Mouse (Mus musculus) lung, postnatal 0 days (tissue): ENCODE data around the gene Ccdc183.

Experiments
- CTCF ChIP-seq: IDR thresholded peaks from 2 replicates; pipeline ENCODE4 v1.5.1; 2016; ENCODE audit warnings: antibody characterized with exemption, mild to moderate bottlenecking
- EP300 ChIP-seq: IDR thresholded peaks from 2 replicates; pipeline ENCODE4 v1.6.1; 2016; ENCODE audit warnings: antibody characterized with exemption, mild to moderate bottlenecking, control low read depth

DNA sequence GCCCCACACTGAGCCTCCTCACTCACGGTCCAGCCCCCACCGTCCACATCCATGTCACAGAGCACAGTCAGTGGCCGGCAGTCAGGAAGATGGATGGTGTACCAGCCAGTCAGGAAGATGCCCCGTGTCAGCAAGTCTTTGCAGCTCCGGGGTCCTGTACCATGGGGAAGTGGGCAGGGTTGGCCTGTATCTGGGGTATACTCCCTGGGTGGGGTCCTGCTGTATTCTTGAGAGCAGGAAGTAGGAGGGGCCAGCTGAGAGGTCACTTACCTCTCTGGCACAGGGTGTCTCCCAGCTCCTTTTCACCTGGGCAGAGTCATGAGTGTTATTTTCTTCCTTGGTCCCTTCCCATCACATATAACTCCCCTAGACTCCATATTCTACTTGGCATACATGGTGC, 8.5 kb upstream of the Ccdc183 start:
- TF ChIP-seq CTCF (no peak), EP300 (no peak)
